Mouse (Mus musculus) liver, adult 2 months (tissue): ENCODE measurements around the gene Ercc8. TPM values are rescaled to one million over a fixed set of nuclear protein-coding genes. Genes with fewer than 3 reads are reported as not detected.

Experiments
- DNase-seq: peaks from one replicate; pipeline ENCODE4 v3.0.0-alpha.2; 2011; ENCODE audit warnings: low read depth, low spot score; ENCODE audit errors: extremely low read depth
- H3K27ac ChIP-seq: fragments of 200-500 bp; replicated peaks from 2 replicates; pipeline ENCODE4 v1.5.1; 2012; ENCODE audit warnings: low read depth, mild to moderate bottlenecking, control low read depth, inconsistent platforms, low read length; ENCODE audit not compliant: insufficient read depth
- H3K27me3 ChIP-seq: fragments of 200-500 bp; 2 replicates; pipeline ENCODE4 v1.6.1; 2012; ENCODE audit warnings: mild to moderate bottlenecking, moderate library complexity, low read length, inconsistent platforms; ENCODE audit not compliant: control insufficient read depth, insufficient read depth
- H3K36me3 ChIP-seq: fragments of 200-500 bp; 2 replicates; pipeline ENCODE4 v1.6.1; 2012; ENCODE audit warnings: low read length, inconsistent platforms; ENCODE audit not compliant: control insufficient read depth, insufficient read depth
- H3K4me1 ChIP-seq: fragments of 200-500 bp; 2 replicates; pipeline ENCODE4 v1.6.1; 2011; ENCODE audit warnings: low read length; ENCODE audit not compliant: control insufficient read depth, insufficient read depth
- H3K4me3 ChIP-seq: fragments of 200-500 bp; 2 replicates; pipeline ENCODE4 v1.5.1; 2011; ENCODE audit warnings: low read depth, mild to moderate bottlenecking, control low read depth, low read length, moderate library complexity; ENCODE audit not compliant: insufficient read depth
- H3K79me2 ChIP-seq: fragments of 200-500 bp; 2 replicates; pipeline ENCODE4 v1.6.1; 2012; ENCODE audit warnings: inconsistent platforms, mild to moderate bottlenecking, low read length, moderate library complexity; ENCODE audit not compliant: control insufficient read depth, insufficient read depth
- H3K9ac ChIP-seq: fragments of 200-500 bp; 2 replicates; pipeline ENCODE4 v1.6.1; 2012; ENCODE audit warnings: low read depth, mild to moderate bottlenecking, control low read depth, inconsistent platforms, low read length
- CTCF ChIP-seq: fragments of 200-500 bp; IDR thresholded peaks from 2 replicates; pipeline ENCODE4 v1.5.1; 2011; ENCODE audit warnings: low read depth, low read length, control low read depth
- POLR2A ChIP-seq: fragments of 200-500 bp; IDR thresholded peaks from 2 replicates; pipeline ENCODE4 v1.6.1; 2011; ENCODE audit warnings: low read length, control low read depth; ENCODE audit not compliant: insufficient read depth; ENCODE audit errors: extremely low read depth
- WGBS: fragments of 180-500 bp; shearing (Covaris S2); methylation state at CpG from one replicate; pipeline ENCODE4 v1.1.7; 2018; 5-methylcytosine and 5-hydroxymethylcytosine counted together
- polyA plus RNA-seq: library from polyadenylated mRNA; depleted of rRNA; stranded (reverse); fragments of >200 nt; gene quantifications from 2 replicates; pipeline ENCODE4 v1.2.3, GENCODE M21; 2012
- total RNA-seq: library from RNA; depleted of rRNA; stranded (reverse); fragments of >200 nt; gene quantifications from 2 replicates; pipeline ENCODE4 v1.2.3, GENCODE M21; 2014

Ercc8 gene
- total and polyA plus RNA-seq, 2 experiments: 3.7 to 3.9 TPM

GRCm38 (mm10) chr13:108204857-108205256 lies 46.3 kb downstream of the Ercc8 start:
- Histone ChIP-seq H3K4me3 (no peak overlapping the region), H3K27ac (no peak overlapping the region), H3K9ac (no peak overlapping the region), H3K79me2 (no peaks in the 10 kb centered on the region), H3K27me3 (no peaks in the 10 kb centered on the region), H3K36me3 (no peaks in the 10 kb centered on the region), H3K4me1 (no peaks in the 10 kb centered on the region)
- WGBS: 92% methylated on average over 3 of the region's 3 CpGs
- no peak for DNase-seq
- no peak for TF ChIP-seq POLR2A
- no peak for TF ChIP-seq CTCF

GRCm38 (mm10) chr13:108207447-108207846 lies 48.9 kb downstream of the Ercc8 start:
- H3K36me3 ChIP-seq: no peaks in the 10 kb centered on the region
- H3K79me2 ChIP-seq: no peaks in the 10 kb centered on the region
- no peaks in the 10 kb centered on the region for H3K27me3 ChIP-seq
- H3K4me1 ChIP-seq: no peaks in the 10 kb centered on the region
- WGBS: 92% methylated on average over 2 of the region's 2 CpGs
- no peak for DNase-seq
- H3K9ac ChIP-seq: no peak overlapping the region
- H3K27ac ChIP-seq: no peak overlapping the region
- TF ChIP-seq POLR2A (no peak), CTCF (no peak)
- H3K4me3 ChIP-seq: no peak overlapping the region

- Histone ChIP-seq H3K4me1 (no peaks in the 10 kb centered on the region), H3K79me2 (no peaks in the 10 kb centered on the region), H3K36me3 (no peaks in the 10 kb centered on the region), H3K27ac (no peak overlapping the region), H3K27me3 (no peaks in the 10 kb centered on the region), H3K9ac (no peak overlapping the region), H3K4me3 (no peak overlapping the region)
- DNase-seq: no peak
- WGBS: 77% methylated on average over 5 of the region's 5 CpGs
- TF ChIP-seq POLR2A: no peak
These were observed 49.6 kb downstream of the Ercc8 start for GRCm38 (mm10) chr13:108208090-108208489.

- H3K79me2 ChIP-seq: no peaks in the 10 kb centered on the region
- no peak overlapping the region for H3K9ac ChIP-seq
- H3K4me3 ChIP-seq: no peak overlapping the region
- H3K27me3 ChIP-seq: peaks cover 6% of the 10 kb centered on the region
- 96% methylated on average over 8 of the region's 8 CpGs for WGBS
- H3K27ac ChIP-seq: no peak overlapping the region
- DNase-seq: no peak
- no peaks in the 10 kb centered on the region for H3K36me3 ChIP-seq
- TF ChIP-seq POLR2A: no peak
- no peak for TF ChIP-seq CTCF
- peaks cover 4% of the 10 kb centered on the region; the same call in 1 of the 2 replicates for H3K4me1 ChIP-seq
These were observed 52.4 kb downstream of the Ercc8 start for GRCm38 (mm10) chr13:108210960-108211359.

GRCm38 (mm10) chr13:108212397-108213018 lies 54.0 kb downstream of the Ercc8 start:
- Histone ChIP-seq H3K4me3 (no peak overlapping the region), H3K36me3 (no peaks in the 10 kb centered on the region), H3K27ac (no peak overlapping the region), H3K4me1 (peaks cover 4% of the 10 kb centered on the region; the same call in 1 of the 2 replicates), H3K79me2 (no peaks in the 10 kb centered on the region), H3K9ac (no peak overlapping the region), H3K27me3 (peaks cover 6% of the 10 kb centered on the region)
- no peak for TF ChIP-seq CTCF
- no peak for TF ChIP-seq POLR2A
- DNase-seq: peak; percentile 5
- 57% methylated on average over 5 of the region's 5 CpGs for WGBS

GRCm38 (mm10) chr13:108214081-108214484 lies 55.6 kb downstream of the Ercc8 start, which contains the start of gene Elovl7:
Elovl7 (plus strand) TSS chr13:108214404.
- Histone ChIP-seq H3K36me3 (no peaks in the 10 kb centered on the region), H3K4me1 (peaks cover 4% of the 10 kb centered on the region; the same call in 1 of the 2 replicates), H3K9ac (peak within 1 kb of the TSS; percentile 69), H3K27me3 (peaks cover 6% of the 10 kb centered on the region), H3K27ac (no peak within 1 kb of the TSS), H3K4me3 (peak within 1 kb of the TSS; percentile 73), H3K79me2 (no peaks in the 10 kb centered on the region)
- under 1% methylated on average over 40 of the region's 40 CpGs for WGBS
- peak; percentile 15 for DNase-seq
- TF ChIP-seq POLR2A (no peak), CTCF (peak; percentile 48)
